Mouse (Mus musculus) heart, postnatal 4 days (tissue): ENCODE results near the gene Acss2. TPM values are rescaled to one million over a fixed set of nuclear protein-coding genes. Genes with fewer than 3 reads are reported as not detected.
"Not testable (repeated sequence)": the region's sequence is repeated elsewhere in the genome, so short reads cannot be mapped to it uniquely, and the experiment has no call there.

Source experiments
- DNase-seq: peaks from one replicate; pipeline ENCODE4 v3.0.0; 2021
- total RNA-seq, 2 experiments: library from RNA; stranded (reverse); gene quantifications; 2 replicates each; pipeline ENCODE4 v1.2.3; 2021

The Acss2 gene
- total RNA-seq, 2 experiments from 2014 or later = 27.4 TPM

DNA sequence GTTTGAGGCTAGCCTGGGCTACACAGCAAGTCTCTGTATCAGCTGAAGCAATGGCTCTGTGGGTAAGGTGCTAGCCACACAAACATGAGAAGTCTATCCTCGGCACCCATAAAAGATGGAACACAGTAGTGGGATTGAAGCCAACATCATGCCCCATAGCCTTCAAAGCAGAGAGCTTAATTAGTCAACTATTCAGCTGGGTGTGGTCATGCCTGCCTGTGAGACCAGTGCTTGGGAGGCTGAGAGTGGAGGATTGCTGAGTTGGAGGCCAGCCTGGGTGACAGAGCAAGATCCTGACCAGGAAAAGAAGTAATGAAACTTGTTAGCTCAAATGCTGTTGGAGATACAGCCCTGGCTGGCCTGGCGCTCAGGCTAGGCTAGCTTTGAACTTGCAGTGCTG, 73.1 kb downstream of the Acss2 start:
- no peak for DNase-seq

GRCm38 (mm10) chr2:155591676-155592075, 73.9 kb downstream of the Acss2 start:
- DNase-seq = no peak

DNA sequence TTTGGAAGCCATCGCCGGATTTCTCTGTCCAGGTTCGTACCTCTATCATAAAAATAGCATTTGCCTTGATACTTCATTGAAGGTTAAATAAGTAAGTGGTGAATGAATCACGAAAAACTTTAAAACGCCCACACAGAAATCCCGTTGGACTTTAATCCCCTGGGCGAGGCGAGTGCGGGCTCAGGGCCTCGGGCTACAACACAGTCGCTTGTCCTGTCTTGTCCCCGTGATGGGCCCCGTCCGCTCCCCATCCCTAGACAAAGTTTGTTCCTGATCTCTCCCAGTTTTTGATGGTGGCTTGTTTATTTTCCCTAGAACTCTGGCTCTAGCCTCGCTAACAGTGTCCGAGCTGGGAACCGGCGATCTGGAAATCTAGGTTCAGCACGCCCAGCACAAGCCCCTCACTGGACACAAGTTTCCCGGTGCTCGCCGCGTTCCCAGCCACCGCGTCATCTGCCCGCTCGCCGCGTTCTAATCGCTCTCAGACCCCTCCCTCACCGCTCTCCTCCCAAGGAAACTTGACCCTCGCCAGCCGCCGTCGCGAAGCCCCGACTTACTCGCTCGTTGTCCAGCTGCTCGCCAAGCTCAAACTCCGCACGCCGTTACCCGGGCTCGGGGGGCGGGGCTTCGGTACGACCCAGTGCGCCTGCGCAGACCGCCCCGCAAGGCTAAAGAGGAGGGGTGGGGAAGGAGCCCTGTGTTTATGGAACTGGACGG, 74.5 kb downstream of the Acss2 start, which contains the start of gene Gss:
Gene Gss, minus strand, starts transcription at position 674 of the 717 bp plus-strand sequence.
- peak; percentile 100 for DNase-seq

GRCm38 (mm10) chr2:155592854-155593283, 75.1 kb downstream of the Acss2 start:
- no peak for DNase-seq

- DNase-seq = no peak
Observed at GRCm38 (mm10) chr2:155595516-155595915, 77.8 kb downstream of the Acss2 start.

- no peak for DNase-seq
Observed at GRCm38 (mm10) chr2:155603707-155604106, 86.0 kb downstream of the Acss2 start.

DNA sequence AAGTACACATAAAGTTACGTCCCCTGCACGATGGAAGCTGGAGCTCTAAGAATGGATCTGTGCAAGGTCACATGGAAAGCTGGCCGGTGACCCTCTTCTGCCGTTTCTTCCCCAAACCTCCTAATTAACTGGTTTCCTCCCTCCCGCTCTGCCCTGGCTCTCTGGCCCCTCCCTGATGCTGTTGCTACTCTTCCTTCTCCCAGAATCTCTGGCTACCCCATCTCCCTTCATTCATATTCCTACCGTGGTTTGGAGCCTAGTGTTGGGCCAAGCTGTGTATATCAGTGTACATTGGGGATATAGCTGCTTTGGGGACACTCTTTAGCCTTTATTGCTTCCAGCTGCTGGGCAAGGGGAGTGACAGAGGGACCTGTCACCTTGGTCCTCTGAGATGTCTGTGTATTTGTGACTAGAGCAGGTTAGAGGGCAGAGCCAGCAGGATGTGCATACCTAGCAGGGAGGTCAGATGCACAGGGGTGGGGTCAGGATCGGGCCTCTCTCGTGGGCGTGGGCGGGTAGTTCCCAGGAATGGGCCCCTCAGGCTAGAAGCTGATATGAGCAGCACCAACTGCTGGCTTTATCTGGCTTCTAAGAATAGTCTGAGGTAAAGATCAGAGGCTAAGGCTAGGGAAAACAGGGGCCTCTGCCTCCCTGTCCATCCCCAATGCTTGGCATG, 87.0 kb downstream of the Acss2 start:
- DNase-seq = no peak

GRCm38 (mm10) chr2:155605236-155605589, 87.5 kb downstream of the Acss2 start:
- not testable (repeated sequence) for DNase-seq

DNA sequence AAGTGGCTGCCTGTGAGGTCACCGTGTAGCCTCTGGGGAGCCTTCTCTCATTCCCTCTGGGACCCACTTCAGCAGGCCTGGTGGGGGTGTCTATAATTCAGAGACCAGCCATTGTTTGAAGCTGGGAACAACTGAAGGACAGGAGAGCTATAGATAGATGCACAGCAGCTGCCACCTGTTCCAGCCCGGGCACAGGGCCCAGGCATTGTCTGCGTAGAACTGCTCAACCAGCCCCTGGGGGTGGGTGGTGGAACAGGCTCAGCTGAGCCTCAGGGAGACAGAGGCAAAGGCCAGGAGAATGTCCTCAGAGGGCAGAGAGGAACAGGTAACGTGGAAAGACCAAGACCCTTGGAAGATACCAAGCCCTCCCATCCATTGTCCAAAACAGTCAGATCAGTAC, 88.6 kb downstream of the Acss2 start:
- DNase-seq = peak; percentile 77

DNA sequence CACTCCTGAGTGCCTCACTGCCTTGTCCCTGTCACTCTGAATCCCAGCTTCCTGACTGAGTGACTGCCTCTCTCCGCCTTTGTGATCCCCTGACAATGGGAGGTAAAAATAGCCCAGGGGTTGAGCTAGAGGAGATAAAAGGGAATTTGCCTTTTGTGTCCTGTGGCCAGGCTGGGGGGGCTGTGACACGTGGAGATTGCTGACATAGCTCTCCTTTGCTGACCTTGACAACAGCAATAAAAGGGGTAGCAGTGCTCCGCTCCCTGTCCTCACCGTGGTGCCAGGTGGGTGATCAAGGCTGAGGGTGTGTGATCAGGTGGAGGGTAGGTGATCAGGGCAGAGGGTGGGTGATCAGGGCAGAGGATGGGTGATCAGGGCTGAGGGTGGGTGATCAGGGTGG, 93.2 kb downstream of the Acss2 start, which contains the start of gene Myh7b:
Gene Myh7b, plus strand, starts transcription at position 235 of the 400 bp plus-strand sequence.
- peak; percentile 71 for DNase-seq

DNA sequence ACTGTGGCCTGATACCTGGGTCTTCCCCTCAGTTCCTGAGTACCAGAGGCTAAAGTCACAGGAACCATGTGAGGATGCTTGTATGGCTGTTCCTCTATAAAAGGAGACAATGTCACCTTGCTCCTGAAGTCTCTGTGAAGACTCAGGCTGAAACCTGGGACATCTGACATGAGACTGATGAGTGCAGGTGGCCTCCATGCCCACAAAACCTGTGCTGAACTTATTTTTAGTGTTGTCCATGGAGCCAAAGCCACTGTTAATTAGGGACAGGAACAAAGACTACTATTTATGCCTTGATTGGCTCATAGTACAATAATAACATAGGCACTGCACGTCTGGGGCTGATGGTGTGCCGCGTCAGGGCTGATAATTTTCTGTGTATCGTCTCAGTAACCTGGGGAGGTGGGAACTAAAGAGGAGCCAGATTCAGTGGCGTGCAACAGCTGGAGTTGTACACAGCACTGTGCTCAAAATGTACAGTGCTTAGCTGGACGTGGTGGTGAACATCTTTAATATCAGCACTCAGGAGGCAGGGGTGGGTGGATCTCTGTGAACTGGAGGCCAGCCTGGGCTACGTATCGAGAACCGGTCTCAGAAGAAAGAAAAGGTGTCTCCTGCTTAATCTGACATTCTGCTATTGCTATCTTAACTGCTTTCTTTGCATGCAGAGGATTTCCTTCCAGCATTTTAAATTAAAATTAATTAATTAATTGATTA, 94.2 kb downstream of the Acss2 start:
- no peak for DNase-seq

DNA sequence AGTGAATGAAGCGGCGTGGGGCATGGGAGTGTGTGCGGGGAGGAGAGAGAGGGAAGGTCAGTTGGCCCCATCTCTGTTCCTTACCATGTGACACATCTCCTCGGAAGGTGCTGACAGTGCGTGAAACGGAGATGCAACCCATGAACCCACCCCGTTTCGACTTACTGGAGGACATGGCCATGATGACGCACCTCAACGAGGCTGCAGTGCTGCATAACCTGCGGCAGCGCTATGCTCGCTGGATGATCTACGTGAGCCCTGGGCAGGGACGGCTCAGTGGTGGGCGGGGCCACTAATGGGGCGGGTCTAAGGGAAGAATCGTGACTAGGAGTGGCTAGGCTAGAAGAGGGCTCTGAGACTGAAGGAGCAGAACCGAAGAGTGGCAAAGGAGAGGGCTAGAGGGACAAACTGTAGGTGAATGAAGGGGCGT, 95.6 kb downstream of the Acss2 start:
- DNase-seq = peak; percentile 80

GRCm38 (mm10) chr2:155613953-155614352, 96.2 kb downstream of the Acss2 start:
- no peak for DNase-seq

- no peak for DNase-seq
Observed at GRCm38 (mm10) chr2:155616971-155617370, 99.2 kb downstream of the Acss2 start.

DNA sequence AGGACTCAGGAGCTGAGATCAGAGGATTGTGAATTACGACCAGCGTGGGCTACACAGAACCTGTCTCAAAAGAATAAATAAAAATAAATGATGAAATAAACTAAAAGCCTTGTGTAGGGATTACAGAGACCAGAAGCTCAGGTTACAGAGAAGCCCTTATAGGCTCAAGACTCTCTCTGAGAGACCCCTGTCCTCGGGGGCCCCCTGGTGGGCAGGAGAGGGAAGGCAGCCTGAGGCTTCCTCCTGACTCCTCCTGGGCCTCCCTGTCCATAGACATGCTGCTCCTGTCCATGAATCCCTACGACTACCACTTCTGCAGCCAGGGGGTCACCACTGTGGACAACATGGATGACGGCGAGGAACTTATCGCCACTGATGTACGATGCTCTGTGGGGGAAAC, 102.1 kb downstream of the Acss2 start:
- DNase-seq = peak; percentile 95

DNA sequence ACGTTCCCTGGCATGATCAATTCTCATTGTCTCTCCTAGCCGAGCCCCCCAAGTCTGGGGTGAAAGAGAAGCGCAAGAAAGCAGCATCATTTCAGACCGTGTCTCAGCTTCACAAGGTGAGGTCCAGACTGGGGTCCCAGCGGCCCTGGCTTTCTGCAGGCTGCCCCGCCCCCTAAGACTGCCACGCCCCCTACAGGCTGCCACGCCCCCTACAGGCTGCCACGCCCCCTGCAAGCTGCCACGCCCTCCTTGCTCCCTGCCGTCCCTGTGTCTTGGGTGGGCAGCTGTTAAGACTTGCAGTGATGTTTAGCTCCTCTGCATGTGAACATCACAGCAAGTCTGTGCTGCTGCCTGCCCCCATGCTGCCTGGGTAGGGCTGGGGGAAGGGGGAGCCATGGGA, 104.9 kb downstream of the Acss2 start:
- no peak for DNase-seq

DNA sequence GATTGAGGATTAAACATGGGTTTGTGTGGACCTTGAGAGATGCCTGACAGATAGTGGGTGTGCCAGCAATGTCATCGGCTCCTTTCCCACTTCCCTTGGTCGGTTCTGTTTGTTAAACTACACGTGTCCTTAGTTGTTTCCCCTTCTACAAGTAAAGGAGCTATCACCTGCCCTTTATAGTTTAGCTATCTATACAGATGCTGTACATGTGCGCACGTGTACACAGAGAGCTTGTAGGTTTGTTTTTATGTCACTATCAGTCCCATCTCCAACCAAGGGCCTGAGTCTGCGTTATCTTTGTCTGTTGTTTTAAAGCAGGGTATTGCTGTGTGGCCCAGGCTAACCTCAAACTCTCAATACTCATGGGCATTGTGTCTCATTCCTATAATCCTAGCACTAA, 106.2 kb downstream of the Acss2 start:
- DNase-seq = no peak

DNA sequence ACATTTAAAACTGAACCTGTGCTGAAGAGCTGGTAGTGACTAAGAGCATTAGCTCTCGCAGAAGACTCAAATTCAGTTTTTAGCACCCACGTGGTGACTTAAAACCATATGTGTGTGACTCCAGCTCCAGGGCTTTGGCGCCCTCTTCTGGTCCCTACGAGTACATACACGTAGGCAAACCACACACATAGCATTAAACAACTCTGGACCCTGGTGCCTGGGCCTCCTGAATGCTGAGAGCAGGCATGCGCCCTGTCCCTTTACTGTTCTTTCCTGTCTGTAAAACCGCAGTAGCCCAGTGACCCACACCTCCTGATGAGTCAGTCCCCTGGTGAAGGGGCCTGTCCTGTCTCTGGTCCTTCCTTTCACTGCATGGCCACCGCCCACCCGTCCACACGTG, 107.0 kb downstream of the Acss2 start:
- peak; percentile 51 for DNase-seq

DNA sequence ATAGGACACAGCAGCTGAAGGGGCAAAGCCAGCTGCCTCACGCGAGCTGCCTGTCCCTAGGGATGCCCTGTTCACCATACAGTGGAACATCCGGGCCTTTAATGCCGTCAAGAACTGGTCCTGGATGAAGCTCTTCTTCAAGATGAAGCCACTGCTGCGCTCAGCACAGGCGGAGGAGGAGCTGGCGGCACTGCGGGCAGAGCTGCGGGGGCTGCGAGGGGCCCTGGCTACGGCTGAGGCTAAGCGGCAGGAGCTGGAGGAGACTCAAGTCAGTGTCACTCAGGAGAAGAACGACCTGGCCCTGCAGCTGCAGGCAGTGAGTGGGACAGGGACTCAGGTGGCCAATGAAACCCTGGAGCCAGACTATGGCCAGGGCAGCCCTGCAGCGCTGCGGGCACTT, 108.5 kb downstream of the Acss2 start:
- no peak for DNase-seq

DNA sequence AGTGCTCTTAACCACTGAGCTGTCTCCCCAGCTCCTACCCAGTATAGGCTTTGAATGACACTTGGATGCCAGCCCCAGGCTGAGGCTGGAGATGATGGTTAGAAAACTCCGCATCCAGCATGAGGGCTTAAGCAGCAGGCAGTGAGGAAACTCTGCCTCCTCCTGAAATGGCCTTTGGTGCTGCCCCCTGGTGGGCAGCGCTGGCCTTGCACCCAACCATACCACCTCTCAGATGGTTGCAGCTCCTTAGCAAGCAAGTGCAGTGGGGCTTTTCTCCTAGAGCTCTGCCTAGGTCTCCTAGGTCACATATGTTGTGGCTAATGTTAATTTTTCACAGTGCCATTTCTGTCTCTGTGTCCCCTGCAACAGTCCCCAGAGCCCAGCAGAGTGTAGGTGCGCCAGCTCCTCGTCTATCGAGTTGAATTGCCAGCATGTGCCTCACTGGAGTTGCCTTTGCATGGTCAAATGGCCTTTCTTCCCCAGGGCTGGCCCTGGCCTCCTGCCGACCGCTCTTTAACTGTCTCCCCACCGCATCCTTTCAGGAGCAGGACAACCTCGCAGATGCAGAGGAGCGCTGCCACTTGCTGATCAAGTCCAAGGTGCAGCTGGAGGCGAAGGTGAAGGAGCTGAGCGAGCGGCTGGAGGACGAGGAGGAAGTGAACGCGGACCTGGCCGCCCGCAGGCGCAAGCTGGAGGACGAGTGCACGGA, 109.4 kb downstream of the Acss2 start:
- DNase-seq = peak; percentile 86

- no peak for DNase-seq
Observed at GRCm38 (mm10) chr2:155628112-155628511, 110.4 kb downstream of the Acss2 start.

DNA sequence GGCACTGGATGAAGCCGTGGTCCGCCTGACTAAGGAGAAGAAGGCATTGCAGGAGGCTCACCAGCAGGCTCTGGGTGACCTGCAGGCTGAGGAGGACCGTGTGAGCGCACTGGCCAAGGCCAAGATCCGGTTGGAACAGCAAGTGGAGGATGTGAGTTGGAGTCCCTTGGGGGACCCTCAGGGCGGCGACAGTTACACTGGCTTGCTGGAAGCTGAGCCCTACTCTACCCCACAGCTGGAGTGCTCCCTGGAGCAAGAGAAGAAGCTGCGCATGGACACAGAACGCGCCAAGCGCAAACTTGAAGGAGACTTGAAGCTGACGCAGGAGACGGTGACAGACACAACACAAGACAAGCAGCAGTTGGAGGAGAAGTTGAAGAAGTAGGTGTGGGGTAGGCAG, 110.8 kb downstream of the Acss2 start:
- DNase-seq = no peak

GRCm38 (mm10) chr2:155629231-155629661, 111.5 kb downstream of the Acss2 start:
- peak; percentile 43 for DNase-seq
